8 mouse cellular contexts compared by ENCODE assay signal in genomic region chr6:108458182-108458571, GRCm38 (mm10).
A peak's percentile ranks its signal among the peaks of the same experiment; 100 is the strongest.
DNase-seq lines count a peak whose midpoint lies in the region; ATAC-seq and TF ChIP-seq lines count a peak whose summit lies in the region.

No protein-coding gene starts in this region.

- H3K9me3 ChIP-seq in hindbrain, embryonic 10.5 days, result no peaks in the 10 kb centered on the region
- H3K9me3 ChIP-seq in hindbrain, embryonic 14.5 days (ENCODE audit: control insufficient read depth, low read length), result no peaks in the 10 kb centered on the region
- H3K9me3 ChIP-seq in midbrain, embryonic 13.5 days, result no peaks in the 10 kb centered on the region
- H3K9me3 ChIP-seq in forebrain, embryonic 16.5 days (ENCODE audit: control insufficient read depth, low read length), result no peaks in the 10 kb centered on the region

- H3K27ac ChIP-seq in hindbrain, embryonic 10.5 days, result peak overlapping the region; percentile 40; the same call in 1 of the 2 replicates
- no peak overlapping the region for H3K27ac ChIP-seq in hindbrain, embryonic 14.5 days
- H3K27ac ChIP-seq in midbrain, embryonic 13.5 days, result no peak overlapping the region
- no peak overlapping the region for H3K27ac ChIP-seq in forebrain, embryonic 16.5 days (ENCODE audit: low read length)

- H3K4me2 ChIP-seq in hindbrain, embryonic 14.5 days (replicated peaks), result no peak overlapping the region
- peak overlapping the region; percentile 69 for H3K4me2 ChIP-seq in myocyte (ENCODE audit: low read depth)
- H3K4me2 ChIP-seq in midbrain, embryonic 13.5 days (replicated peaks), result no peak overlapping the region
- H3K4me2 ChIP-seq in forebrain, embryonic 16.5 days (ENCODE audit: low read length), result no peak overlapping the region

- TF ChIP-seq POLR2A in myocyte (IDR thresholded peaks at IDR 0.05; ENCODE audit: insufficient read length, low read depth), result no peak

- no peak overlapping the region for H3K9ac ChIP-seq in hindbrain, embryonic 14.5 days
- no peak overlapping the region for H3K9ac ChIP-seq in midbrain, embryonic 13.5 days (replicated peaks)
- no peak overlapping the region for H3K9ac ChIP-seq in forebrain, embryonic 16.5 days (replicated peaks; ENCODE audit: low read depth, low read length)

- 49% methylated on average over 2 of the region's 2 CpGs for WGBS in hindbrain, embryonic 10.5 days
- WGBS in hindbrain, embryonic 14.5 days, result 46% methylated on average over 2 of the region's 2 CpGs
- 60% methylated on average over 2 of the region's 2 CpGs for WGBS in midbrain, embryonic 13.5 days
- WGBS in forebrain, embryonic 16.5 days, result 26% methylated on average over 2 of the region's 2 CpGs

- no peaks in the 10 kb centered on the region for H3K27me3 ChIP-seq in hindbrain, embryonic 10.5 days (ENCODE audit: insufficient read depth, poor library complexity, severe bottlenecking)
- no peaks in the 10 kb centered on the region for H3K27me3 ChIP-seq in hindbrain, embryonic 14.5 days (ENCODE audit: control insufficient read depth, insufficient read depth, low read length)
- no peaks in the 10 kb centered on the region for H3K27me3 ChIP-seq in myocyte (ENCODE audit: control insufficient read depth, insufficient read depth, insufficient read length)
- no peaks in the 10 kb centered on the region for H3K27me3 ChIP-seq in midbrain, embryonic 13.5 days
- H3K27me3 ChIP-seq in forebrain, embryonic 16.5 days (replicated peaks; ENCODE audit: control insufficient read depth, insufficient read depth, low read length), result no peaks in the 10 kb centered on the region

- H3K36me3 ChIP-seq in hindbrain, embryonic 10.5 days, result no peaks in the 10 kb centered on the region
- H3K36me3 ChIP-seq in hindbrain, embryonic 14.5 days (replicated peaks; ENCODE audit: control insufficient read depth, insufficient read depth), result no peaks in the 10 kb centered on the region
- H3K36me3 ChIP-seq in myocyte (ENCODE audit: control insufficient read depth, insufficient read depth), result no peaks in the 10 kb centered on the region
- no peaks in the 10 kb centered on the region for H3K36me3 ChIP-seq in midbrain, embryonic 13.5 days
- H3K36me3 ChIP-seq in forebrain, embryonic 16.5 days (ENCODE audit: control insufficient read depth, insufficient read depth), result no peaks in the 10 kb centered on the region

- peaks cover 54% of the 10 kb centered on the region for H3K4me1 ChIP-seq in hindbrain, embryonic 10.5 days (replicated peaks)
- H3K4me1 ChIP-seq in hindbrain, embryonic 14.5 days (replicated peaks; ENCODE audit: control insufficient read depth, insufficient read depth, low read length), result peaks cover 12% of the 10 kb centered on the region
- H3K4me1 ChIP-seq in midbrain, embryonic 13.5 days (replicated peaks), result peaks cover 35% of the 10 kb centered on the region
- peaks cover 17% of the 10 kb centered on the region for H3K4me1 ChIP-seq in forebrain, embryonic 16.5 days (replicated peaks; ENCODE audit: control insufficient read depth, insufficient read depth, low read length)

- H3K79me2 ChIP-seq in myocyte (ENCODE audit: control insufficient read depth, insufficient read depth), result no peaks in the 10 kb centered on the region

- no peak overlapping the region for H3ac ChIP-seq in myocyte (ENCODE audit: control insufficient read depth, insufficient read length)

- no peak for ATAC-seq in hindbrain, embryonic 14.5 days (ENCODE audit: low FRiP score)
- no peak for ATAC-seq in midbrain, embryonic 13.5 days
- no peak for ATAC-seq in forebrain, embryonic 16.5 days

- no peak overlapping the region for H3K4me3 ChIP-seq in hindbrain, embryonic 10.5 days
- H3K4me3 ChIP-seq in hindbrain, embryonic 14.5 days (replicated peaks; ENCODE audit: low read length), result no peak overlapping the region
- H3K4me3 ChIP-seq in myocyte, result no peak overlapping the region
- H3K4me3 ChIP-seq in midbrain, embryonic 13.5 days (replicated peaks), result no peak overlapping the region
- H3K4me3 ChIP-seq in forebrain, embryonic 16.5 days (replicated peaks; ENCODE audit: low read length), result no peak overlapping the region

- DNase-seq in hindbrain, embryonic 10.5 days (ENCODE audit: low spot score), result no peak
- DNase-seq in hindbrain, embryonic 14.5 days (ENCODE audit: low spot score), result no peak
- DNase-seq in gastrocnemius, adult 8-10 months (ENCODE audit: low spot score in 2 of 2), result peak; percentile 39 to 61
- DNase-seq in kidney, adult 9 months, result peak; percentile 96
- no peak for DNase-seq in frontal cortex, postnatal 10 days (ENCODE audit: low spot score in 2 of 2)

TF ChIP-seq in myocyte, 11 proteins besides CTCF, POLR2A, EP300 and RAD21:
- TF ChIP-seq SRF (IDR thresholded peaks at IDR 0.05; ENCODE audit: control insufficient read depth, insufficient read length, low read depth) (no peak), TCF12 (IDR thresholded peaks at IDR 0.05; ENCODE audit: insufficient read depth, poor library complexity, severe bottlenecking) (peak; percentile 67), MYOD1 (IDR thresholded peaks at IDR 0.05; ENCODE audit: control insufficient read depth in 1 of 3, insufficient read length in 2 of 3, low read depth in 2 of 3) (peak; percentile 1 to 71 (median 41)), CEBPB (IDR thresholded peaks at IDR 0.05; ENCODE audit: insufficient read depth, poor library complexity, severe bottlenecking) (peak; percentile 78; the same call in 1 of the 2 replicates), MAX (IDR thresholded peaks at IDR 0.05; ENCODE audit: low read depth) (peak; percentile 13), MYOG (IDR thresholded peaks at IDR 0.05; ENCODE audit: control insufficient read depth in 1 of 3, insufficient read depth in 1 of 3, insufficient read length in 2 of 3, low read depth in 2 of 3) (peak in 1 of 3 experiments; percentile 47), USF1 (IDR thresholded peaks at IDR 0.05; ENCODE audit: low read depth) (no peak)

Comparison
In these comparisons a context has a peak if more than half of its experiments do, and no peak if none do; other contexts are left out.
1. DNase-seq: peak in gastrocnemius, adult 8-10 months (2 of 2) and kidney, adult 9 months (single experiment); none in hindbrain, embryonic 10.5 days (single experiment), hindbrain, embryonic 14.5 days (single experiment) and frontal cortex, postnatal 10 days (0 of 2).